Mouse (Mus musculus) liver, embryonic 13.5 days (tissue): ENCODE measurements around the gene Fgfrl1. TPM values are rescaled to one million over a fixed set of nuclear protein-coding genes. Genes with fewer than 3 reads are reported as not detected.

Experiments used
- polyA plus RNA-seq: library from polyadenylated mRNA; unstranded; fragments of >200 nt; fragmentation: Nextera tagmentation; extraction: Ambion mirVana; gene quantifications from 2 replicates; pipeline ENCODE4 v1.2.1, GENCODE M21; 2015

The Fgfrl1 gene
- polyA plus RNA-seq, 1 experiment from 2014 or later = 8.8 TPM

Other genes with a start within 250 kb of the Fgfrl1 start
- gene Mfsd7a, start 243.5 kb upstream of the Fgfrl1 start, polyA plus RNA-seq = 0.07 and 0.15 TPM in 2 replicates
- gene Pcgf3, start 231.2 kb upstream of the Fgfrl1 start, polyA plus RNA-seq = 5.7 and 7.8 TPM in 2 replicates
- 0.06 and 0.09 TPM in 2 replicates for gene Cplx1, start 142.4 kb upstream of the Fgfrl1 start, polyA plus RNA-seq
- gene Gak, start 62.6 kb upstream of the Fgfrl1 start, polyA plus RNA-seq = 23.1 and 33.3 TPM in 2 replicates
- gene Tmem175, start 62.6 kb upstream of the Fgfrl1 start, polyA plus RNA-seq = 12.9 and 13.9 TPM in 2 replicates
- gene Idua, start 32.1 kb upstream of the Fgfrl1 start, polyA plus RNA-seq = 3.4 and 3.8 TPM in 2 replicates
- gene Dgkq, start 22.7 kb upstream of the Fgfrl1 start, polyA plus RNA-seq = 2.9 and 3.6 TPM in 2 replicates
- gene Slc26a1, start 16.8 kb upstream of the Fgfrl1 start, polyA plus RNA-seq = 12.0 and 12.7 TPM in 2 replicates
- 4.1 and 4.7 TPM in 2 replicates for gene Rnf212, start 82.6 kb downstream of the Fgfrl1 start, polyA plus RNA-seq
- gene Tmed11, start 103.0 kb downstream of the Fgfrl1 start, polyA plus RNA-seq = not detected in 2 replicates
- gene Vmn2r8, start 116.5 kb downstream of the Fgfrl1 start, polyA plus RNA-seq = not detected in 2 replicates
- not detected in 2 replicates for gene Vmn2r9, start 160.2 kb downstream of the Fgfrl1 start, polyA plus RNA-seq